Mouse (Mus musculus) lung, embryonic 15.5 days (tissue): Measurements from ENCODE around the gene Dctn5. TPM values are rescaled to one million over a fixed set of nuclear protein-coding genes. Genes with fewer than 3 reads are reported as not detected.

Experiments used
- ATAC-seq: fragments of 200-750 bp; cut with Nextera tagmentation; 2 replicates; pipeline ENCODE4 v1.8.0; 2017; ENCODE audit warnings: moderate number of reproducible peaks, borderline replicate concordance; ENCODE audit not compliant: low FRiP score, low TSS enrichment; ENCODE audit errors: extremely low read depth
- H3K27ac ChIP-seq: fragments of 300-500 bp; sonication (generic); 2 replicates; pipeline ENCODE4 v1.5.1; 2015; ENCODE audit warnings: moderate library complexity, mild to moderate bottlenecking, inconsistent platforms
- H3K27me3 ChIP-seq: fragments of 300-500 bp; sonication (generic); 2 replicates; pipeline ENCODE4 v1.6.1; 2015; ENCODE audit warnings: inconsistent platforms
- H3K36me3 ChIP-seq: fragments of 300-500 bp; sonication (generic); 2 replicates; pipeline ENCODE4 v1.6.1; 2015; ENCODE audit warnings: inconsistent platforms
- H3K4me1 ChIP-seq: fragments of 300-500 bp; sonication (generic); 2 replicates; pipeline ENCODE4 v1.6.1; 2015; ENCODE audit warnings: inconsistent platforms
- H3K4me2 ChIP-seq: fragments of 300-500 bp; sonication (generic); 2 replicates; pipeline ENCODE4 v1.6.1; 2015; ENCODE audit warnings: inconsistent platforms, mild to moderate bottlenecking, moderate library complexity
- H3K4me3 ChIP-seq: fragments of 300-500 bp; sonication (generic); 2 replicates; pipeline ENCODE4 v1.5.1; 2015; ENCODE audit warnings: mild to moderate bottlenecking, inconsistent platforms
- H3K9ac ChIP-seq: fragments of 300-500 bp; sonication (generic); 2 replicates; pipeline ENCODE4 v1.6.1; 2015; ENCODE audit warnings: inconsistent platforms
- H3K9me3 ChIP-seq: fragments of 300-500 bp; sonication (generic); 2 replicates; pipeline ENCODE4 v1.6.1; 2016; ENCODE audit warnings: inconsistent platforms
- WGBS: fragments of 180-500 bp; shearing (Covaris S2); methylation state at CpG from one replicate; pipeline ENCODE4 v1.1.7; 2015; 5-methylcytosine and 5-hydroxymethylcytosine counted together
- polyA plus RNA-seq: library from polyadenylated mRNA; unstranded; fragments of >200 nt; fragmentation: Nextera tagmentation; extraction: Ambion mirVana; gene quantifications from 2 replicates; pipeline ENCODE4 v1.2.1, GENCODE M21; 2015

The Dctn5 gene
- polyA plus RNA-seq, 1 experiment from 2014 or later = 121 TPM

DNA sequence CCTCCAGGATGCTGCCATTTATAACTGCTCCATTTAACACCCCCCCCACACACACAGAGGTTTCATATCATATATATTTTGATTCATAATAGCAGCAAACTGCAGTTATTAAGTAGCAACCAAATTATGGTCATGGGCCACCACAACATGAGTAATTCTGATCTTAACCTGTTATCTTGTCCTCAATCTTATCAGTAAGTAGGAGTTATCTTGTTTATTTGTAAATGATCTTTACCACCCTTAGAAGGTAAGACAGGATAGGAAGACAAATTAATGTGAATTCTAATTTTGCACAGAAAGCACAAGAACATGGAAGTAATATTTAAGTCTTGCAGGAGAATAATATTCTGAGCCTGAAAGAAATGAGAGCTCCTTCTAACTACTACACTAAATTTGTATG lies 1.0 kb upstream of the Dctn5 start:
- peak overlapping the region; percentile 89; the same call in 1 of the 2 replicates for H3K9ac ChIP-seq
- no peaks in the 10 kb centered on the region for H3K27me3 ChIP-seq
- ATAC-seq = no peak

DNA sequence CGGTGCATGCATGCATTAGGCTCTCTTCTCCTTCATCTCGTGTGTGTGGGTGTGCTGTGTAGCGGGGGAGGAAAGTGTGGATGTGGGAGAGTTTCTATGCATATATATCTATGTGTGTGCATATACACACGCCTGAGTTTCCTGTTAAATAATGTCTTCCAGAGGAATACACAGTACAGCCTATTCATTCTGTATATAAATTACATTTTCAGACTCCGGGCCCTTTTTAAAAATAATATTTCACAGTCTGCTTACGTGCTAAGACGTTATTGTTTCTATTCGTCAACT lies 441 bp downstream of the Dctn5 start:
- WGBS = 17% methylated on average over 8 of the region's 8 CpGs
- Histone ChIP-seq H3K4me3 (peak overlapping the region; percentile 87), H3K27ac (peak overlapping the region; percentile 51), H3K4me2 (peak overlapping the region; percentile 67), H3K9ac (peak overlapping the region; percentile 80), H3K4me1 (peaks cover 13% of the 10 kb centered on the region), H3K9me3 (no peaks in the 10 kb centered on the region), H3K27me3 (no peaks in the 10 kb centered on the region), H3K36me3 (peaks cover 32% of the 10 kb centered on the region)
- ATAC-seq = no peak

More for the DNA sequence above, 1.0 kb upstream of the Dctn5 start:
- H3K27ac ChIP-seq = no peak overlapping the region
- H3K4me3 ChIP-seq = peak overlapping the region; percentile 87
- peaks cover 31% of the 10 kb centered on the region for H3K36me3 ChIP-seq
- H3K9me3 ChIP-seq = no peaks in the 10 kb centered on the region
- H3K4me1 ChIP-seq = peaks cover 13% of the 10 kb centered on the region
- peak overlapping the region; percentile 67 for H3K4me2 ChIP-seq

DNA sequence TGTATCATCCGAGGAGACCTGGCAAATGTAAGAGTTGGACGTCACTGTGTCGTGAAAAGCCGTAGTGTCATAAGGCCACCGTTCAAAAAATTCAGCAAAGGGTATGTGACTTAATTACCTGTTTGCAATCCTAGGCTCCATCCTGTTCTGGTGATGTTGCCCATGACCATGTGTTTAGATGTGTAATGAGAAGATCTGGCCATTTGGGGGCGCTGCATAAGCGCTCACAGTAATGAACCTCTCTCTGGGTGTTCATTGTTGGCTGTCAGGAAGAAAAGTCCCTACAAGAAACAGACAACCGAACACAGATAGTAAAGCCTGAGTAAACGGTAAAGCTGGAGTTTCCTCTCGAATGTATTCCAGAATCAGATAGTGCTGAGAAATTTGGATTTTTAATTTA lies 2.2 kb downstream of the Dctn5 start:
- Histone ChIP-seq H3K27ac (no peak overlapping the region), H3K4me2 (no peak overlapping the region), H3K9ac (no peak overlapping the region), H3K4me3 (no peak overlapping the region), H3K4me1 (peaks cover 13% of the 10 kb centered on the region), H3K9me3 (no peaks in the 10 kb centered on the region), H3K36me3 (peaks cover 48% of the 10 kb centered on the region), H3K27me3 (no peaks in the 10 kb centered on the region)
- WGBS = 71% methylated on average over 10 of the region's 10 CpGs
- ATAC-seq = no peak

DNA sequence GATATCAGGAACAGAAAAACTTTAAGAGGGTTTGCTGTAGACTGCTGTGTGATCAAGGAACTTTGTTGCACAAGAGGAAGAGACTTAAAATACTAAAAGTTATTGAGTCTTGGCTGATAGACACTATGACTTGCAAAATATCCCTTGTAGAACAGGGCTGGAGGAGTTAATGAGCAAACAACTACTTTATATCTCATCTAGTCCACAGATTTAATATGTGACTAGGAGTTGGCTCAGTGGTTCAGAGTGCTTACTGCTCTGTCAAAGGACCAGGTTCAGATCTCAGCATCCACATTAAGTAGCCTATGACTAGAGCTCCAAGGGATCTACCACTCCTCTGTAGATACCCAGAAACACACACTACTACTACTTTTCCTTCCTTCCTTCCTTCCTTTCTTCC lies 4.2 kb downstream of the Dctn5 start:
- ATAC-seq = no peak
- no peak overlapping the region for H3K27ac ChIP-seq
- H3K4me1 ChIP-seq = peaks cover 8% of the 10 kb centered on the region
- H3K36me3 ChIP-seq = peaks cover 67% of the 10 kb centered on the region
- no peak overlapping the region for H3K4me2 ChIP-seq
- no peak overlapping the region for H3K9ac ChIP-seq
- no peaks in the 10 kb centered on the region for H3K9me3 ChIP-seq
- no peaks in the 10 kb centered on the region for H3K27me3 ChIP-seq
- H3K4me3 ChIP-seq = no peak overlapping the region

DNA sequence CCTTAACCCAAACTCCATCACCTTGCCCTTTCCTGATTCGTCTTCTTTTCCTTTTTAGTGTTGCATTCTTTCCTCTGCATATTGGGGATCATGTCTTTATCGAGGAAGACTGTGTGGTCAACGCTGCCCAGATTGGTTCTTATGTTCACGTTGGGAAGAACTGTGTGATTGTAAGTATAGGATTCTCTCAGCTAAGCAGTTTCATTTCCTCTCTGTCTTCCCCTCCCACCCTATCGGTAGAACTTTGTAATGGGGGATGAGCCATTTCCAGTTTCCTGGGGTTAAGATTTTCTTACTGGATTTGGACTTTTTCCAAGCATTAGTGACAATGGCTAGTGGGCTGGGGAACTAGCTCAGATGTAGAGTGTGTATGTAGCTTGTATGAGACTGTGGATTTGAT lies 5.3 kb downstream of the Dctn5 start:
- no peak for ATAC-seq
- no peaks in the 10 kb centered on the region for H3K27me3 ChIP-seq
- H3K4me2 ChIP-seq = no peak overlapping the region
- peaks cover 74% of the 10 kb centered on the region for H3K36me3 ChIP-seq
- H3K4me3 ChIP-seq = no peak overlapping the region
- H3K9me3 ChIP-seq = no peaks in the 10 kb centered on the region
- no peak overlapping the region for H3K9ac ChIP-seq
- H3K27ac ChIP-seq = no peak overlapping the region
- peaks cover 8% of the 10 kb centered on the region for H3K4me1 ChIP-seq
- 83% methylated on average over 5 of the region's 5 CpGs for WGBS

DNA sequence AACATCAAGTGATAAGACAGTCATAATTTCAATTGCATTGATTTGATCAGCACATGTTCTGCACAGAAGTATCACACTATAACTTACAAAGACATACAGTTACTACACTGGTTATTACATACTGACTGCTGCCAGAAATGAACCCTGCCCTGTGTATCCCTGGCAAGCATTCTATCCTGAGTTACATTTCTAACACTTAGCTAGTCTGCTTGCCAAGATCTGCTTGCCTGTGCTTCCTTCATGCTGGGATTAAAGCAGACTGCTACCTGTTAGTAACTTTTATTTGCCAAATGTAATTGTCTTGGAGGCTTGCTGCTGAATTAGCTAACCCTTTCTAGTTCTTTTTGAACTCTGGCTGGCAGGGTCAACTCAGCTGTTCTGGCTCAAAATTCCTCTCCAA lies 8.2 kb downstream of the Dctn5 start:
- Histone ChIP-seq H3K36me3 (peaks cover 89% of the 10 kb centered on the region), H3K4me3 (no peak overlapping the region), H3K9me3 (no peaks in the 10 kb centered on the region), H3K27me3 (no peaks in the 10 kb centered on the region), H3K4me1 (no peaks in the 10 kb centered on the region), H3K9ac (no peak overlapping the region), H3K27ac (no peak overlapping the region), H3K4me2 (no peak overlapping the region)
- no peak for ATAC-seq

DNA sequence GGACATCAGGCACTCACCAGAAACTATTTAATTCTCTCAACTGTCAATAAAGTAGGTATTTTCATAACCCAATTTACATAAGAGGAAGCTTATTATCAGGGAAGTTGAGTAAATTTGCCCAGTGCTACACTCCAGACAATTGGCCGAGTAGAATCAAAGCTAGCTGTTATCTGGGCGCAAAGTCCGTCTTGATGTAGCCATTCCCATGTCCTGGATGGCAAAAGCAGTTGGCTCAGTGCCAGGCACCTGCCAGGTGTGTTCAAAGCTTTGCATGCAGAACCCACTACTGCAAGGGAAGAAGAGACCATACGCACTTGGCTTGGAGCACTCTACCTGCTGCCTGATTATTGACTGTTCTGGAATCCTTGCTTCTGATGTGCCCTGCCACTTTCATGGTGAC lies 19.6 kb downstream of the Dctn5 start:
- 67% methylated on average over 4 of the region's 4 CpGs for WGBS
- H3K9ac ChIP-seq = no peak overlapping the region

DNA sequence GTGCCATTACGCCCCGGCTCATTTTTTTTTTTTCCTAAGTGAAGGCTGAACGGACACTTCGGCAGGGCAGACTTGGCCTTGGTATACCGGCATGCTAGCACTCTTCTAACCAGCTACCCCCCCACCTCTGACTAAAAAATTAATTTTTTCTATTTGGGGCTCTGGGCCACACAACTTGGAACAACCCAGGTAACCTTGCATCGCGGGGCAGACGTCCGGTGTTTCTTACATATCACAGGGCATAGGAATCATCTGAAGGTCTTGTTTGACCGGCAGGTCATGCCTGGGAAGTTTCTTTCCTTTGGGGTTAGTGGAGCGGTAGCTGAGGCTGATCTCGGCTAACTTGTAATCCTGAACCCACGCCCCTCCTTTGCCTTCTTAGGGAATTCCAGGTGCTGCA lies 25.6 kb downstream of the Dctn5 start:
- H3K27ac ChIP-seq = peak overlapping the region; percentile 88
- WGBS = 4% methylated on average over 13 of the region's 13 CpGs
- H3K4me2 ChIP-seq = peak overlapping the region; percentile 82
- no peak for ATAC-seq
- H3K9ac ChIP-seq = peak overlapping the region; percentile 68
- peaks cover 21% of the 10 kb centered on the region for H3K36me3 ChIP-seq
- peak overlapping the region; percentile 65 for H3K4me3 ChIP-seq
- H3K27me3 ChIP-seq = no peaks in the 10 kb centered on the region
- peaks cover 39% of the 10 kb centered on the region for H3K4me1 ChIP-seq
- no peaks in the 10 kb centered on the region for H3K9me3 ChIP-seq

More for the DNA sequence above, 19.6 kb downstream of the Dctn5 start:
- Histone ChIP-seq H3K27ac (no peak overlapping the region), H3K4me1 (peaks cover 4% of the 10 kb centered on the region; the same call in 1 of the 2 replicates), H3K27me3 (no peaks in the 10 kb centered on the region), H3K4me2 (no peak overlapping the region), H3K9me3 (no peaks in the 10 kb centered on the region), H3K4me3 (no peak overlapping the region), H3K36me3 (peaks cover 24% of the 10 kb centered on the region)
- ATAC-seq = no peak

DNA sequence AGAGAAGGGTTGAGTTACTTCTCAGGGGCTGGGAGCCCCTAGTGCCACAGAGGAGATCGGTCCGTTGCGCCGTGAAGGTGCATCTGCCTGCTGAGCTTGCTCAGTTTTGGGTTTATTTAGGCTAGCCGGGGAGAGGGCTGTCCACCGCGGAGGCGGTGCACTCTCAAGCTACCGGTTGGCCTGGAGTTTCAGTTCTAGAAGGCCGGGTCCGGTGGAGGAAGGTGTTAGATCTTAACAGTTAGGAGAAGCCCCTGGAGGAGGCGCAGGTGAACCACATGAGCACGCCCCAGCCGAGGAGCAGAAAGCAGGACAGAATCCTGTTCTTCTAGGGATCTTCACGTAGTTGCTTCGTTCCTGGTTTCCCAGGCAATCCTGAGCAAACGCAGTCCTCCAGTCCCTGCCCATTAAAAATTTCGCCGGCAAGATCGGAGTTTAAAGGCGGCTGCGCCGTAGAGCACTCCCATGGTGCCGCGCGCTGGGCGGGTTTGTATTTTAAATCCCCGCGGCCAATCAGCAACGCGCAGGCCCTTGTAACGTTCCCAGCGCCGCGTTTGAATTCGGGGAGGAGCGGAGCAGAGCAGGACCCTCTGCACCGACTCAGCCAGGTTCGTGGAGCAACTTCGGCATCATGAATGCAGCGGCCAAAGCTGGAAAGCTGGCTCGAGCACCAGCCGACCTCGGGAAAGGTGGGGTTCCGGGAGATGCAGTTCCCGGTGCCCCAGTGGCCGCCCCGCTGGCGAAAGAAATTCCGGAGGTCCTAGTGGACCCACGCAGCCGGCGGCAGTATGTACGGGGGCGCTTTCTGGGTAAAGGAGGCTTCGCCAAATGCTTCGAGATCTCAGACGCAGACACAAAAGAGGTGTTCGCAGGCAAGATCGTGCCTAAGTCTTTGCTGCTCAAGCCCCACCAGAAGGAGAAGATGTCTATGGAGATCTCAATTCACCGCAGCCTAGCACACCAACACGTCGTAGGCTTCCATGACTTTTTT lies 26.4 kb downstream of the Dctn5 start, which contains the start of gene Plk1:
TSS of gene Plk1 (plus strand) at position 525 of the 988 bp plus-strand sequence.
- peak; percentile 91 for ATAC-seq
- Histone ChIP-seq H3K27me3 (no peaks in the 10 kb centered on the region), H3K36me3 (peaks cover 26% of the 10 kb centered on the region), H3K9ac (peak within 1 kb of the TSS; percentile 68), H3K27ac (peak within 1 kb of the TSS; percentile 88), H3K9me3 (no peaks in the 10 kb centered on the region), H3K4me2 (peak within 1 kb of the TSS; percentile 82), H3K4me3 (peak within 1 kb of the TSS; percentile 65), H3K4me1 (peaks cover 39% of the 10 kb centered on the region)
- WGBS = under 1% methylated on average over 63 of the region's 63 CpGs

DNA sequence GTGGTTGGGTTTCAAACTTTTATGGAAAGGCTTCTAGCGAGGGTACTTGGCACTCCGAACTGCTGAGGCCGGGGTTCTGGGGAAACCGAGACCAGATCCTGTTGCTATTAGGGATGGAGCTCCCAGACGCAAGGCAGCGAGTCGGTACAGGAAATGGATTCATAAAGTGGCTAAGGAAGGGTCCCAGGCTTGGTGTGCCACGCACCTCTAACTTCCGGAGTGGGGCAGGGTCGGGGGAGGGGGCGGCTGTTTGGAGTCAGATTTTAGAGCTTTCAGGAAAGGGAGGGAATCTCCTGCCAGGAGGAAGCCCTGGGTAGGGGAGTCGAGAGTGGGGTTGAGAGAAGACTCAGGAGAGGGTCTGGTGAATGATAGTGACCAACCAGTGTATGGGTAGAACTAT lies 27.2 kb downstream of the Dctn5 start:
- Histone ChIP-seq H3K4me2 (peak overlapping the region; percentile 82), H3K9me3 (no peaks in the 10 kb centered on the region), H3K9ac (peak overlapping the region; percentile 56), H3K4me3 (peak overlapping the region; percentile 65), H3K27ac (peak overlapping the region; percentile 88), H3K36me3 (peaks cover 33% of the 10 kb centered on the region), H3K4me1 (peaks cover 39% of the 10 kb centered on the region), H3K27me3 (no peaks in the 10 kb centered on the region)
- ATAC-seq = no peak
- WGBS = under 1% methylated on average over 12 of the region's 12 CpGs

DNA sequence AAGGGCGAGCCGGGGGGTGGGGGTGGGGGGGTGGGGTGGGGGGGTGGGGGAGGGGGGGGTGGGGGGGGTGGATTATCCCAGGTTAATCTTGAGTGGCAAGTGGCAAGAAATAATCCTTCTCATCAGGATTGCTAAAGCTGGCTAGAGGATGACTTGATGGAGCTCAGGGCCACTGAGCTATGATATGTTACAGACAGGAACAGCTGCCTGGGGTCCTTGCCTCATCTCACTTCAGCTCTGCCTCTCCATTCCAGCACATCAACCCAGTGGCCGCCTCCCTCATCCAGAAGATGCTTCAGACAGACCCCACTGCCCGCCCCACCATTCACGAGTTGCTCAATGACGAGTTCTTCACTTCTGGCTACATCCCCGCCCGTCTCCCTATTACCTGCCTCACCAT lies 30.9 kb downstream of the Dctn5 start:
- Histone ChIP-seq H3K4me1 (peaks cover 24% of the 10 kb centered on the region), H3K4me3 (no peak overlapping the region), H3K36me3 (peaks cover 68% of the 10 kb centered on the region), H3K9me3 (no peaks in the 10 kb centered on the region), H3K27me3 (no peaks in the 10 kb centered on the region), H3K4me2 (no peak overlapping the region), H3K27ac (no peak overlapping the region), H3K9ac (no peak overlapping the region)
- WGBS = 88% methylated on average over 8 of the region's 8 CpGs
- no peak for ATAC-seq

DNA sequence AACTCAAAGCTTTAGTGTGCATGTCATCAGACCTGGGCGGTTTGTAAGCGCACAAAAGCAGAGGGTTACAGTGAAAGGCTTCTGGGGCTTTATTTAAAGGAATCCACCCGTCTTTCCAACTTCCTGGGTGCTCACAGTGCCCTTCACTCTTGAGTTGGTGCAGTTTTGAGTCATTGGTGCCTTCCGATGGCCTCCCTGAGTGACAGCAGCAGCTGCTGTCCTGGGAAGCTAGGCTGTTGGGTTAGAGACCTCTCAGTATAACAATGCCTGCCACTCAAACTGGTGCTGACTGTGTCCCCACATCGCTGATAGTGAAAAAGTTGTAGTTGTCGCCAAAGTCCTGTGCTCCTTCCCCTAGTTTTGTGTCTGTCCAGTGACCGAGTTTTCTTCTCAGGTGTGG lies 34.4 kb downstream of the Dctn5 start:
- no peak overlapping the region for H3K9ac ChIP-seq
- no peak for ATAC-seq
- peaks cover 80% of the 10 kb centered on the region for H3K36me3 ChIP-seq
- H3K27me3 ChIP-seq = no peaks in the 10 kb centered on the region
- 91% methylated on average over 7 of the region's 7 CpGs for WGBS
- no peak overlapping the region for H3K4me3 ChIP-seq
- H3K4me2 ChIP-seq = no peak overlapping the region
- H3K27ac ChIP-seq = no peak overlapping the region
- 0 out of 2 replicates have a peak, but pooled peaks cover 3% of the 10 kb centered on the region for H3K4me1 ChIP-seq
- H3K9me3 ChIP-seq = no peaks in the 10 kb centered on the region
